Comparison of ENCODE assay signal across 23 mouse cellular contexts in the genomic region with DNA sequence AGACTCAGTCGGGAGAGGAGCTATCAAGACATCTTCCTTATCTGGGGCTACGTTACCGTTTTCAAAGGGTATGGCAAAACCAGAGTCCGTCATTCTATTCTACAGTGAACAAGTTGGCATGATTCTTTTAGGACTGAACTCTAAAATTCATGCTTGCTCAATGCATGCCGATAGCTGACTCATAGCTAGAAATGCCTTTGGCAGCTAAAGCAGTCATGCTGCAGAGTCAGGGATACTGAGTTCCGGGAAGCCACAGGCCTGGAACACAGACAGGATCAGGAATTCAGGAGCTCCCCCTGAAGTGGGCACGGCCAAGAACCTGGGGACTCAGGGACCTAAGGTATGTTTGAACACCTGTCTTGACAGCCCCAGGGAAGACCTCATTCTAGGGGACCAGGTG. TPM values are rescaled to one million over a fixed set of nuclear protein-coding genes. Genes with fewer than 3 reads are reported as not detected.
DNase-seq lines count a peak whose midpoint lies in the region.
"Had no signal": no experiment of that assay in that cellular context is flagged by ENCODE, and none has a peak within 500 bp of the region (broad histone marks: within the 10 kb centered on the region; RNA-seq: fewer than 3 reads in every experiment).

No protein-coding gene starts in this region.

- peak; percentile 58 for DNase-seq in adrenal gland, adult 2 months
- no peak for DNase-seq in adrenal gland, adult 18-20 months (ENCODE audit: low spot score in 2 of 2)
- DNase-seq in left cerebral cortex, adult 18-20 months (ENCODE audit: low spot score in 2 of 2), result peak; percentile 25 to 38
- no peak for DNase-seq in left cerebral cortex, postnatal 10 days (ENCODE audit: extremely low spot score in 1 of 2, low spot score in 2 of 2)
- DNase-seq in adrenal gland, postnatal 10 days, result peak; percentile 14
- peak; percentile 27 for DNase-seq in fibroblast of lung, adult 2 months (ENCODE audit: low read depth)
- no peak for DNase-seq in yolk sac, embryonic 10.5 days (ENCODE audit: low spot score)
- DNase-seq in heart, postnatal 10 days, result no peak
- DNase-seq: cerebellum, adult 8-10 months; cerebellum, postnatal 25 days; gastrocnemius, postnatal 14 days; heart, postnatal 36 days; kidney, adult 8-10 months; kidney, postnatal 4 days; liver; lung, adult 2 months; lung, postnatal 10 days; midbrain, embryonic 14.5 days; retina, postnatal 1 day; right cerebral cortex, postnatal 14 days had no signal

- intact Hi-C loops in left cerebral cortex, postnatal 10 days (cut with DNase I), result no loop called here
- intact Hi-C loops in heart, postnatal 10 days (cut with DNase I), result no loop called here

RNA-seq across cellular contexts. Expression of a gene that starts 14.6 kb away (rescaled TPM):
- 1 to 10 TPM in 1 of 2 experiments, under 1 TPM in 1; 0.41 to 1.2 TPM for total RNA-seq in adrenal gland, adult 2 months (2021)
- 0.24 TPM in 1 of 2 replicates, not detected in the other for polyA plus RNA-seq in adrenal gland, adult 2 months (2012; rRNA removed)
- total RNA-seq in adrenal gland, adult 18-20 months (2021), result under 1 TPM; 0.29 to 0.30 TPM
- total RNA-seq in left cerebral cortex, adult 18-20 months (2021), result 1 to 10 TPM; 3.1 TPM
- 1 to 10 TPM; 1.9 to 2.0 TPM for total RNA-seq in left cerebral cortex, postnatal 10 days (2021)
- 100 to 1,000 TPM in 1 of 2 experiments, 10 to 100 TPM in 1; 50.5 to 111 TPM for total RNA-seq in adrenal gland, postnatal 10 days (2021)
- total RNA-seq in heart, postnatal 10 days (2021), result 1 to 10 TPM; 2.8 to 3.0 TPM
- total RNA-seq: granulocyte monocyte progenitor cell, adult 5-6 weeks had no signal
- polyA plus RNA-seq: small intestine, adult 2 months; testis, adult 2 months had no signal

RNA-seq across cellular contexts. Expression of a gene that starts 40.7 kb away (rescaled TPM):
- 1 to 10 TPM; 6.8 to 7.9 TPM for total RNA-seq in adrenal gland, adult 2 months (2021)
- polyA plus RNA-seq in adrenal gland, adult 2 months (2012; rRNA removed), result 15.8 and 19.9 TPM in 2 replicates
- total RNA-seq in adrenal gland, adult 18-20 months (2021), result 10 to 100 TPM in 1 of 2 experiments, 1 to 10 TPM in 1; 8.1 to 16.6 TPM
- total RNA-seq in left cerebral cortex, adult 18-20 months (2021), result 100 to 1,000 TPM in 1 of 2 experiments, 10 to 100 TPM in 1; 92.5 to 102 TPM
- 100 to 1,000 TPM; 121 to 123 TPM for total RNA-seq in left cerebral cortex, postnatal 10 days (2021)
- total RNA-seq in adrenal gland, postnatal 10 days (2021), result 10 to 100 TPM in 1 of 2 experiments, 1 to 10 TPM in 1; 6.2 to 11.9 TPM
- total RNA-seq in heart, postnatal 10 days (2021), result 1 to 10 TPM; 5.0 to 5.5 TPM

Comparison
In these comparisons a context has a peak if more than half of its experiments do, and no peak if none do; other contexts are left out.
1. DNase-seq: peak in adrenal gland, adult 2 months (single experiment), left cerebral cortex, adult 18-20 months (2 of 2), adrenal gland, postnatal 10 days (single experiment) and fibroblast of lung, adult 2 months (single experiment); none in adrenal gland, adult 18-20 months (0 of 2), left cerebral cortex, postnatal 10 days (0 of 2), yolk sac, embryonic 10.5 days (single experiment) and heart, postnatal 10 days (0 of 2).
2. RNA of a gene that starts 14.6 kb away (total RNA-seq): 50.5 to 111 TPM in adrenal gland, postnatal 10 days; 3.1 TPM in left cerebral cortex, adult 18-20 months, 2.8 to 3.0 TPM in heart, postnatal 10 days, 1.9 to 2.0 TPM in left cerebral cortex, postnatal 10 days, 0.41 to 1.2 TPM in adrenal gland, adult 2 months and 0.29 to 0.30 TPM in adrenal gland, adult 18-20 months; every median in the first group is over 10 times any median in the second.
3. RNA of a gene that starts 40.7 kb away (total RNA-seq): 121 to 123 TPM in left cerebral cortex, postnatal 10 days and 92.5 to 102 TPM in left cerebral cortex, adult 18-20 months; 8.1 to 16.6 TPM in adrenal gland, adult 18-20 months, 6.2 to 11.9 TPM in adrenal gland, postnatal 10 days, 6.8 to 7.9 TPM in adrenal gland, adult 2 months and 5.0 to 5.5 TPM in heart, postnatal 10 days; every median in the first group is over 4 times any median in the second.